Mouse (Mus musculus) megakaryocyte, embryonic 14.5 days (primary cell): ENCODE results near the gene Vcan. TPM values are rescaled to one million over a fixed set of nuclear protein-coding genes. Genes with fewer than 3 reads are reported as not detected.

Experiments used
- H3K27me3 ChIP-seq: replicated peaks from 2 replicates; pipeline ENCODE3; 2012; ENCODE audit warnings: inconsistent platforms
- H3K36me3 ChIP-seq: replicated peaks from 2 replicates; pipeline ENCODE3; 2012; ENCODE audit warnings: low read length, inconsistent platforms, mixed read lengths
- H3K4me1 ChIP-seq: 2 replicates; pipeline ENCODE4 v1.6.1; 2012; ENCODE audit warnings: inconsistent platforms
- H3K4me3 ChIP-seq: replicated peaks from 2 replicates; pipeline ENCODE3; 2012; ENCODE audit warnings: moderate library complexity, mild to moderate bottlenecking, inconsistent platforms
- H3K9me3 ChIP-seq: 2 replicates; pipeline ENCODE4 v1.6.1; 2012; ENCODE audit warnings: inconsistent platforms
- FLI1 ChIP-seq: IDR thresholded peaks from 2 replicates; pipeline ENCODE4 v1.6.1; 2012; ENCODE audit warnings: low read length, inconsistent platforms, mixed read lengths
- GATA1 ChIP-seq: IDR thresholded peaks from 3 replicates; pipeline ENCODE4 v1.6.1; 2012; ENCODE audit warnings: mixed read lengths, low read length, inconsistent platforms, borderline replicate concordance
- polyA plus RNA-seq: library from polyadenylated mRNA; stranded (reverse); fragments of >175 nt; gene quantifications from 2 replicates; pipeline ENCODE4 v1.2.3, GENCODE M21; 2012; ENCODE audit warnings: low replicate concordance; ENCODE audit not compliant: insufficient read depth

Vcan gene
- polyA plus RNA-seq, 1 experiment = 0.34 TPM

- no peaks in the 10 kb centered on the region for H3K36me3 ChIP-seq
- no peaks in the 10 kb centered on the region for H3K4me1 ChIP-seq
- no peaks in the 10 kb centered on the region for H3K9me3 ChIP-seq
- no peak for TF ChIP-seq FLI1
- TF ChIP-seq GATA1 = no peak
- no peak overlapping the region for H3K4me3 ChIP-seq
- H3K27me3 ChIP-seq = no peaks in the 10 kb centered on the region
These were observed 62.6 kb downstream of the Vcan start for GRCm38 (mm10) chr13:89679756-89680155.

DNA sequence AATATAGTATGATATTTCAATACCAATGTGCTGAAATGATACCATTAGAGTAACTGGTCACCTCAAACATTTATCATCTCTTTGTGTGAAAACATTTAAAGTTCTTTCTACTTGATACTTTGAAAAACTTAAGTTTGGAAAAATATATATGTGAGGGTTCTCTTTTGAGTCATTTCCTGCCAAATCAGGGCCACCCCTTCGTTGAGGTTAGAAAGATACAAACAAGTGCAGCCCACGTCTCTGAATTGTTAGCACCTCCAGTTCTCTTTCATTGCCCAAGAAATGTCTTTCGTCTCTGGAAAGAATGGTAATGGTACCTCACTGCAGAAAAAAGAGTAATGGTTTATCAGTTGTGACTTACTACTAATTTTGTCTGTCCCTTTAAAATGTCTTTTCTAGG is 71.8 kb downstream of the Vcan start:
- Histone ChIP-seq H3K4me1 (no peaks in the 10 kb centered on the region), H3K27me3 (no peaks in the 10 kb centered on the region)
- TF ChIP-seq GATA1 (no peak), FLI1 (no peak)

DNA sequence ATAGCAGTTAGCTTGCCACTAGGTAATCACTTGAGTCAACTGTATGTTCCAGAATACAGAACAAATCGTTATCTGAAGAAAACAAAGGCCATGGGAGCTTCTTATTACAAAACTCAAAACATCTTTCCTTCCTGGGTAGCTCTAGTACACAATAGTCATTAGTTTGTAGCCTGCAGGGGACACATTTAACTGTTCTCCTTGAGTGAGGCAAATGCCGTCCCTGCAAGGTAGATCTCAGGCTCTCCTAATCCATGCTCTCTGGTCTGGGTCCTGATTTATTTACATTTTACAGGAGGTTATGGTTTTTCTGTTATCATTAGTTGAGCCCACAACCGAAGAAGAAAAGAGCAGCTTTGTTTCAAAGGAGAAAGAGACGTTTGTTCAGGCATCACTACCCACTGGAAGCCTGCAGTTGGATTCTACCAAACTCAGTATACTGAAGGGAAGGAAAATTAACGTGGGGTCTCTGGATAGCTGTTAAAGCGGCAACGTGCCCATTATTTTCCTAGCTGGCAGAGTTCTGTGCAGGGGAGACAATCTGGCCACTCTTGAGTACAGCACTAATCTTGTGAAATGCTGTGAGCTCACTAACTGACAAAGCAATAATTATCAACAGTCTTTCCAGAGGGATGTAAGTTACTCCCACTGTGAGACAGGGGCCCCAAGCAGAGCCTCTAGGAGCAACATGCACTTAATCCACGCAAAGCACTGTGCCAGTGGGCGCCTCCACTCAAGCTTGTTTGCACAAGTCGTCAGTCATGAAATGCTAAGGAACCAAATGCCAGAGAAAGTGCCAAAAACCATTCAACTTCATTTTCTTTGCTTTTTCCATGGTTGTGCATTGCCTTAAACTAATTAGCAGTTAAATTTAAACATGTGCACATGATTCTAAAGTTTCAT is 73.1 kb downstream of the Vcan start:
- Histone ChIP-seq H3K4me1 (no peaks in the 10 kb centered on the region), H3K9me3 (no peaks in the 10 kb centered on the region), H3K27me3 (no peaks in the 10 kb centered on the region), H3K4me3 (no peak overlapping the region), H3K36me3 (no peaks in the 10 kb centered on the region)
- TF ChIP-seq FLI1 (no peak), GATA1 (no peak)

More for the DNA sequence above, 71.8 kb downstream of the Vcan start:
- H3K9me3 ChIP-seq = no peaks in the 10 kb centered on the region
- H3K36me3 ChIP-seq = no peaks in the 10 kb centered on the region
- no peak overlapping the region for H3K4me3 ChIP-seq

DNA sequence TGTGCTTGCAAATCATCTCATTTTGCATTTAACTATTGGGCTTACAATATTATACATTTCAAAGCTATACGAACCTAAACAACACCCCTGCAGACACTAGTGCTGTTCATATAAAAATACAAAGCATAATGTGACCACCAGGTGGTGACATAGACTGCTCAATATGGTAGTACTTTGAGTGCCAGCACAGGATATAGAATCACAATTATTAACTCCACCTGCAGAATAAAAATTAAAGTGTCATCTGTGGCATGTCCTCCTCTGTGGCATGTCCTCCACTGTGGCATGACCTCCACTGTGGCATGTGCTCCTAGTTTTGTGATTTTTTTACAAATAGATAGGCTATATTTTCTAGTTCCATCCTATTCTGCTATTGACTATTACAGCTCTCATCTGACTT is 74.2 kb downstream of the Vcan start:
- no peak for TF ChIP-seq GATA1
- TF ChIP-seq FLI1 = no peak
- H3K27me3 ChIP-seq = no peaks in the 10 kb centered on the region
- no peak overlapping the region for H3K4me3 ChIP-seq
- no peaks in the 10 kb centered on the region for H3K9me3 ChIP-seq
- H3K4me1 ChIP-seq = no peaks in the 10 kb centered on the region
- H3K36me3 ChIP-seq = no peaks in the 10 kb centered on the region

DNA sequence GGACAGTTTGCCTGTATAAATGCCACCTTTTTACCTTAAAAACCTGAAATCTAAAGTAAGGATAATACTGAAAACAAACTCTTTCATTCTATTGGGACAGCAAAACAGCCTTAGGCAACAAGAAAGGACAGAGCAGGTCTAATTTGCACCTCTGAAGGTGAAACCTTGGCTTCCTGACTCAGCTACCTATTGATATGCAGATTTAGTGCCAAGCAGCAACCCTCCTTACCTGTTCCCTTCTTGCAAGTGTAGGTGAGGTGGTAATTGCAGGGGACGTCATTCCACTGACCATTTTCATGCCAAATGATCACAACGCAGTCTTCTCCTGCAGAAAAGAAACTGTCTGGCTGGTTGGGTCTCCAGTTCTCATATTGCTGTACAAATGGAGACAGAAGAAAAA is 80.6 kb downstream of the Vcan start:
- Histone ChIP-seq H3K4me1 (no peaks in the 10 kb centered on the region), H3K4me3 (no peak overlapping the region), H3K27me3 (no peaks in the 10 kb centered on the region), H3K9me3 (no peaks in the 10 kb centered on the region), H3K36me3 (no peaks in the 10 kb centered on the region)
- no peak for TF ChIP-seq FLI1
- no peak for TF ChIP-seq GATA1

- Histone ChIP-seq H3K9me3 (no peaks in the 10 kb centered on the region), H3K36me3 (no peaks in the 10 kb centered on the region), H3K4me1 (peaks cover 6% of the 10 kb centered on the region; the same call in 1 of the 2 replicates), H3K27me3 (no peaks in the 10 kb centered on the region), H3K4me3 (no peak overlapping the region)
- TF ChIP-seq FLI1 (no peak), GATA1 (no peak)
These were observed 85.3 kb downstream of the Vcan start for GRCm38 (mm10) chr13:89657046-89657445.

DNA sequence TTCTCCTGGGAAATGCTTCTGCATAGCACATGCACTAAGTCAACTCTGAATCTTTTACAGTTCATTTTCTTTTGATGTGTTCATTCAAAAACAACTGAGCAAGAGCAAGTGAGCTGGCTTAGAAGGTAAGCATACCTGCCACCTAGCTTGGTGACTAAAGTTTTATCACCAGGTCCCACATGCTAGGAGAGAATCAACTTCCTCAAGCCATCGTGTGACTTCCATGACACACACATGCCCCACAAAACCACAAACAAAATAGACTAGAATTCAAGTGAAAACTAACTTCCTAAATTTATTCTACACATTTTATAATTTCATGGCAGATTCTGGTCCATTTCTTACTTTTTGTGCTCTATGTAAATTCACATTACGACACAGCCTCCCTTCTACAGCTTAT is 89.0 kb downstream of the Vcan start:
- Histone ChIP-seq H3K9me3 (no peaks in the 10 kb centered on the region), H3K4me3 (no peak overlapping the region), H3K4me1 (peaks cover 6% of the 10 kb centered on the region; the same call in 1 of the 2 replicates), H3K36me3 (no peaks in the 10 kb centered on the region), H3K27me3 (no peaks in the 10 kb centered on the region)
- no peak for TF ChIP-seq GATA1
- TF ChIP-seq FLI1 = no peak

- Histone ChIP-seq H3K9me3 (no peaks in the 10 kb centered on the region), H3K4me1 (peaks cover 6% of the 10 kb centered on the region; the same call in 1 of the 2 replicates), H3K36me3 (no peaks in the 10 kb centered on the region), H3K27me3 (no peaks in the 10 kb centered on the region), H3K4me3 (no peak overlapping the region)
- no peak for TF ChIP-seq GATA1
- TF ChIP-seq FLI1 = no peak
These were observed 89.5 kb downstream of the Vcan start for GRCm38 (mm10) chr13:89652773-89653172.

GRCm38 (mm10) chr13:89645589-89645988 is 96.7 kb downstream of the Vcan start:
- no peak for TF ChIP-seq GATA1
- no peak for TF ChIP-seq FLI1
- no peaks in the 10 kb centered on the region for H3K4me1 ChIP-seq
- H3K27me3 ChIP-seq = no peaks in the 10 kb centered on the region
- H3K36me3 ChIP-seq = no peaks in the 10 kb centered on the region
- H3K9me3 ChIP-seq = no peaks in the 10 kb centered on the region
- no peak overlapping the region for H3K4me3 ChIP-seq

- TF ChIP-seq FLI1 = no peak
- no peak for TF ChIP-seq GATA1
- H3K27me3 ChIP-seq = no peaks in the 10 kb centered on the region
- H3K36me3 ChIP-seq = no peaks in the 10 kb centered on the region
- no peaks in the 10 kb centered on the region for H3K4me1 ChIP-seq
- H3K9me3 ChIP-seq = no peaks in the 10 kb centered on the region
- H3K4me3 ChIP-seq = no peak overlapping the region
These were observed 105.3 kb downstream of the Vcan start for GRCm38 (mm10) chr13:89637012-89637411.

DNA sequence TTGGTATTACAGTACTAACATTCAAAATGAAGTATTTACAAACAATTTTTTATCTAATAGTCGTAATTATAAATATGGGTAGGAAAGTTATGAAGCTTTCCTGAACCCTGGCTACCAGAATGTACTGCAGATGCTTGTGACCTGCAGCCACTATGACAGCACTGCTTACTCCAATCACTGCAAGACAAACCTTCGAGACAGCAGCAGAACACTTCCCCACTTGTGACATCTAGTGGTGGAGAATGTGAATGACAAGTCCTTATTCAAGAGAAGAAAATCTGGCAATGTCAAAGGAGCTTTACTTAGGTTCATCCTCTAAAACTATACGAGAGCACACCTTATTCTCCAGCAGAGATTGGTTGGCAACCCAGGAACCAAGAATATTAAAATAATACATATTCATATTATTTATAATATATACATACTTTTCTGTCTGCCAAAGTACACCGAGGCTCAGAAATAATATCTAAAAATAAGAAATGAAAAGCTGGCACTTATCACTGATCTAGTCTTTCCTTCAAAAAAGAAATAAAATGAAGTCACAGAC is 108.1 kb downstream of the Vcan start:
- Histone ChIP-seq H3K4me1 (no peaks in the 10 kb centered on the region), H3K9me3 (no peaks in the 10 kb centered on the region), H3K27me3 (no peaks in the 10 kb centered on the region), H3K4me3 (no peak overlapping the region), H3K36me3 (no peaks in the 10 kb centered on the region)
- TF ChIP-seq FLI1 (no peak), GATA1 (no peak)
